In genomic region chr1:58973366-58974221, GRCm38 (mm10) we compare ENCODE assay signal across 8 mouse cellular contexts. TPM values are rescaled to one million over a fixed set of nuclear protein-coding genes. Genes with fewer than 3 reads are reported as not detected.
DNase-seq lines count a peak whose midpoint lies in the region; ATAC-seq lines count a peak whose summit lies in the region.

Trak2 (minus strand) TSS chr1:58973430.
Stradb (plus strand) TSS chr1:58973522.

- peaks cover 8% of the 10 kb centered on the region for H3K36me3 ChIP-seq in hindbrain, embryonic 13.5 days

- H3K9ac ChIP-seq in hindbrain, embryonic 13.5 days: peak within 1 kb of the TSS; percentile 86

- peak within 1 kb of the TSS; percentile 93 for H3K27ac ChIP-seq in hindbrain, embryonic 13.5 days

- DNase-seq in NIH3T3 (ENCODE audit: low read depth): peak; percentile 98
- DNase-seq in cerebellum, postnatal 10 days: peak; percentile 96 to 97
- peak; percentile 91 to 95 for DNase-seq in frontal cortex, postnatal 14 days (ENCODE audit: low spot score in 2 of 2)
- DNase-seq in layer of hippocampus, postnatal 25 days (ENCODE audit: extremely low spot score in 1 of 2, low spot score in 1 of 2): peak; percentile 85 to 89
- peak; percentile 97 for DNase-seq in lung, postnatal 25 days (ENCODE audit: low spot score)
- DNase-seq in retina, embryonic 14.5 days (ENCODE audit: low spot score): peak; percentile 98
- peak; percentile 96 for DNase-seq in thymus, postnatal 4 days

- H3K4me3 ChIP-seq in hindbrain, embryonic 13.5 days: peak within 1 kb of the TSS; percentile 78

- H3K27me3 ChIP-seq in hindbrain, embryonic 13.5 days: no peaks in the 10 kb centered on the region

- peak within 1 kb of the TSS; percentile 75 for H3K4me2 ChIP-seq in hindbrain, embryonic 13.5 days

- WGBS in hindbrain, embryonic 13.5 days: under 1% methylated on average over 69 of the region's 69 CpGs

- H3K9me3 ChIP-seq in hindbrain, embryonic 13.5 days: no peaks in the 10 kb centered on the region

- ATAC-seq in hindbrain, embryonic 13.5 days (ENCODE audit: low FRiP score): peak; percentile 98

- peaks cover 52% of the 10 kb centered on the region for H3K4me1 ChIP-seq in hindbrain, embryonic 13.5 days (replicated peaks)

RNA-seq across cellular contexts. Expression of gene Trak2, which starts in this region (rescaled TPM):
- polyA plus RNA-seq in hindbrain, embryonic 13.5 days (2015; fragmentation: Nextera tagmentation; extraction: Ambion mirVana): 15.8 and 18.7 TPM in 2 replicates
- total RNA-seq in layer of hippocampus, postnatal 25 days (2021): 100 to 1,000 TPM; 188 to 202 TPM

RNA-seq across cellular contexts. Expression of gene Stradb, which starts in this region (rescaled TPM):
- polyA plus RNA-seq in hindbrain, embryonic 13.5 days (2015; fragmentation: Nextera tagmentation; extraction: Ambion mirVana): 84.7 and 85.4 TPM in 2 replicates
- 10 to 100 TPM; 42.3 to 46.0 TPM for total RNA-seq in layer of hippocampus, postnatal 25 days (2021)

Comparison
In these comparisons a context has a peak if more than half of its experiments do, and no peak if none do; other contexts are left out.
1. Peak in every context shown above with its lines: DNase-seq, ATAC-seq, H3K4me3 ChIP-seq and H3K27ac ChIP-seq.